8 mouse cellular contexts compared by ENCODE assay signal in the genomic region with DNA sequence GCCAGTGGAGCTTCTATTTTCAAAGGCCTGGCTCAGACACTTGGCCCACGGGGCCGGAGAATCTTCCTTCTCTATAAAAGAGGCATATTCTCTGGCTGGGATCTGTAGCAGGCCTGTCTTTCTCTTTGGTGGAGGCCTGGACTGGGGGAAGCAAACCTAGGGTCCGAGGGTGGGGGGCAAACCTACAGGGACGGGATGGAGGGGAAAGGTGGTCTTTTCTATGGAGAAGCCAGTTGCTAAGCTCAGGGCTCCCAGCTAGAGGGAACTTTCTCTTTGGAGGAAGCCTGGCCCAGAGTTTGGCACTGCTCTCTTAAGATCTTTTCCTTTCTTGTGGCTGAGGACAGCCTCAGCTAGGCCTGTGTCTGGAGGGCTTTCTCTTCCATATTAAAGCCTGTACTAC. TPM values are rescaled to one million over a fixed set of nuclear protein-coding genes. Genes with fewer than 3 reads are reported as not detected.
DNase-seq lines count a peak whose midpoint lies in the region; ATAC-seq and TF ChIP-seq lines count a peak whose summit lies in the region.

No protein-coding gene starts in this region.

- H3K36me3 ChIP-seq in kidney, postnatal 0 days (ENCODE audit: insufficient read depth, low read length): no peaks in the 10 kb centered on the region
- no peaks in the 10 kb centered on the region for H3K36me3 ChIP-seq in embryonic facial prominence, embryonic 12.5 days
- H3K36me3 ChIP-seq in hindbrain, embryonic 16.5 days (ENCODE audit: control insufficient read depth, insufficient read depth, low read length): no peaks in the 10 kb centered on the region
- H3K36me3 ChIP-seq in midbrain, postnatal 0 days (ENCODE audit: insufficient read depth, low read length): no peaks in the 10 kb centered on the region

- no peaks in the 10 kb centered on the region for H3K9me3 ChIP-seq in kidney, postnatal 0 days (replicated peaks; ENCODE audit: low read length)
- H3K9me3 ChIP-seq in embryonic facial prominence, embryonic 12.5 days: no peaks in the 10 kb centered on the region
- no peaks in the 10 kb centered on the region for H3K9me3 ChIP-seq in hindbrain, embryonic 16.5 days (ENCODE audit: control insufficient read depth, low read length)
- H3K9me3 ChIP-seq in midbrain, postnatal 0 days (ENCODE audit: low read length): no peaks in the 10 kb centered on the region

- H3K4me2 ChIP-seq in kidney, postnatal 0 days (ENCODE audit: low read length): peak overlapping the region; percentile 43
- H3K4me2 ChIP-seq in embryonic facial prominence, embryonic 12.5 days (replicated peaks): peak overlapping the region; percentile 87
- peak overlapping the region; percentile 55 for H3K4me2 ChIP-seq in hindbrain, embryonic 16.5 days (ENCODE audit: low read length)
- peak overlapping the region; percentile 82 for H3K4me2 ChIP-seq in midbrain, postnatal 0 days (ENCODE audit: low read depth, low read length, poor library complexity, severe bottlenecking)

- no peak for TF ChIP-seq CTCF in kidney, postnatal 0 days (IDR thresholded peaks at IDR 0.05; ENCODE audit: low read depth)
- no peak for TF ChIP-seq CTCF in midbrain, postnatal 0 days (IDR thresholded peaks at IDR 0.05)

- no peak overlapping the region for H3K4me3 ChIP-seq in kidney, postnatal 0 days (replicated peaks; ENCODE audit: low read depth, low read length)
- peak overlapping the region; percentile 87 for H3K4me3 ChIP-seq in embryonic facial prominence, embryonic 12.5 days
- peak overlapping the region; percentile 90 for H3K4me3 ChIP-seq in hindbrain, embryonic 16.5 days (ENCODE audit: low read length)
- H3K4me3 ChIP-seq in midbrain, postnatal 0 days (ENCODE audit: low read depth, low read length): peak overlapping the region; percentile 57

- H3K27ac ChIP-seq in kidney, postnatal 0 days: peak overlapping the region; percentile 3; the same call in 1 of the 2 replicates
- no peak overlapping the region for H3K27ac ChIP-seq in embryonic facial prominence, embryonic 12.5 days
- H3K27ac ChIP-seq in hindbrain, embryonic 16.5 days (ENCODE audit: low read depth, low read length): peak overlapping the region; percentile 26; the same call in 1 of the 2 replicates
- H3K27ac ChIP-seq in midbrain, postnatal 0 days (ENCODE audit: low read depth, low read length): peak overlapping the region; percentile 38; the same call in 1 of the 2 replicates

- no peak for DNase-seq in kidney, postnatal 0 days (ENCODE audit: low spot score)
- no peak for DNase-seq in kidney, adult 11 months
- DNase-seq in midbrain, postnatal 0 days (ENCODE audit: low spot score): no peak
- DNase-seq in adrenal gland, adult (ENCODE audit: inconsistent age in 2 of 2, low spot score in 1 of 2): no peak
- no peak for DNase-seq in right cerebral cortex, adult 2 months (ENCODE audit: low spot score in 2 of 2)
- no peak for DNase-seq in embryo, embryonic 11 days

- no peaks in the 10 kb centered on the region for H3K27me3 ChIP-seq in kidney, postnatal 0 days (ENCODE audit: insufficient read depth, low read length)
- H3K27me3 ChIP-seq in embryonic facial prominence, embryonic 12.5 days: no peaks in the 10 kb centered on the region
- no peaks in the 10 kb centered on the region for H3K27me3 ChIP-seq in hindbrain, embryonic 16.5 days (replicated peaks; ENCODE audit: control insufficient read depth, insufficient read depth, low read length)
- no peaks in the 10 kb centered on the region for H3K27me3 ChIP-seq in midbrain, postnatal 0 days (ENCODE audit: insufficient read depth, low read length)

- 54% methylated on average over 4 of the region's 4 CpGs for WGBS in kidney, postnatal 0 days
- WGBS in embryonic facial prominence, embryonic 12.5 days: 50% methylated on average over 4 of the region's 4 CpGs
- WGBS in hindbrain, embryonic 16.5 days: 53% methylated on average over 4 of the region's 4 CpGs
- 54% methylated on average over 4 of the region's 4 CpGs for WGBS in midbrain, postnatal 0 days

- ATAC-seq in kidney, postnatal 0 days (replicated peaks; ENCODE audit: low FRiP score, low read depth): no peak
- ATAC-seq in embryonic facial prominence, embryonic 12.5 days (ENCODE audit: insufficient number of reproducible peaks, insufficient read depth, low FRiP score, low TSS enrichment): no peak
- ATAC-seq in hindbrain, embryonic 16.5 days: no peak
- no peak; the same call in 1 of the 2 replicates for ATAC-seq in midbrain, postnatal 0 days (ENCODE audit: low FRiP score)

- no peaks in the 10 kb centered on the region; the same call in 1 of the 2 replicates for H3K4me1 ChIP-seq in kidney, postnatal 0 days (replicated peaks; ENCODE audit: insufficient read depth, low read length)
- H3K4me1 ChIP-seq in embryonic facial prominence, embryonic 12.5 days: peaks cover 6% of the 10 kb centered on the region; the same call in 1 of the 2 replicates
- H3K4me1 ChIP-seq in hindbrain, embryonic 16.5 days (ENCODE audit: control insufficient read depth, insufficient read depth, low read depth, low read length): peaks cover 22% of the 10 kb centered on the region
- H3K4me1 ChIP-seq in midbrain, postnatal 0 days (ENCODE audit: insufficient read depth, low read length): peaks cover 12% of the 10 kb centered on the region; the same call in 1 of the 2 replicates

- H3K9ac ChIP-seq in kidney, postnatal 0 days (ENCODE audit: low read depth, low read length): no peak overlapping the region
- peak overlapping the region; percentile 46 for H3K9ac ChIP-seq in embryonic facial prominence, embryonic 12.5 days
- H3K9ac ChIP-seq in hindbrain, embryonic 16.5 days (ENCODE audit: low read depth, low read length): peak overlapping the region; percentile 33
- H3K9ac ChIP-seq in midbrain, postnatal 0 days (replicated peaks; ENCODE audit: low read length, poor library complexity, severe bottlenecking): 0 out of 2 replicates have a peak overlapping the region, but pooled peaks have one; percentile 24

RNA-seq across cellular contexts. Expression of gene Aplf, which starts 0.7 kb away (rescaled TPM):
- 12.7 and 14.3 TPM in 2 replicates for polyA plus RNA-seq in kidney, postnatal 0 days (2015; fragmentation: Nextera tagmentation; extraction: Ambion mirVana)
- 13.6 and 14.0 TPM in 2 replicates for polyA plus RNA-seq in embryonic facial prominence, embryonic 12.5 days (2016; fragmentation: Nextera tagmentation; extraction: Ambion mirVana)
- 8.5 and 9.1 TPM in 2 replicates for polyA plus RNA-seq in hindbrain, embryonic 16.5 days (2015; fragmentation: Nextera tagmentation; extraction: Ambion mirVana)
- total RNA-seq in midbrain, postnatal 0 days (2014; rRNA removed): 4.2 and 5.5 TPM in 2 replicates
- 4.4 and 5.0 TPM in 2 replicates for polyA plus RNA-seq in midbrain, postnatal 0 days (2015; fragmentation: Nextera tagmentation; extraction: Ambion mirVana)

RNA-seq across cellular contexts. Expression of gene Efcc1, which starts 58.0 kb away (rescaled TPM):
- polyA plus RNA-seq in kidney, postnatal 0 days (2015; fragmentation: Nextera tagmentation; extraction: Ambion mirVana): 1.7 and 2.0 TPM in 2 replicates
- 1.4 TPM in 2 replicates for polyA plus RNA-seq in embryonic facial prominence, embryonic 12.5 days (2016; fragmentation: Nextera tagmentation; extraction: Ambion mirVana)
- polyA plus RNA-seq in hindbrain, embryonic 16.5 days (2015; fragmentation: Nextera tagmentation; extraction: Ambion mirVana): 6.3 and 6.6 TPM in 2 replicates
- total RNA-seq in midbrain, postnatal 0 days (2014; rRNA removed): 6.6 and 15.8 TPM in 2 replicates
- 8.7 and 11.2 TPM in 2 replicates for polyA plus RNA-seq in midbrain, postnatal 0 days (2015; fragmentation: Nextera tagmentation; extraction: Ambion mirVana)
